Mouse (Mus musculus) testis, adult 2 months (tissue): ENCODE measurements around the gene Pim3. TPM values are rescaled to one million over a fixed set of nuclear protein-coding genes. Genes with fewer than 3 reads are reported as not detected.

Source experiments
- H3K27ac ChIP-seq: fragments of 200-500 bp; 2 replicates; pipeline ENCODE4 v1.5.1; 2012; ENCODE audit warnings: low read depth, low read length; ENCODE audit not compliant: control insufficient read depth, insufficient read depth
- H3K27me3 ChIP-seq: fragments of 200-500 bp; 2 replicates; pipeline ENCODE4 v1.6.1; 2012; ENCODE audit warnings: mild to moderate bottlenecking, low read length, moderate library complexity; ENCODE audit not compliant: control insufficient read depth, insufficient read depth
- H3K36me3 ChIP-seq: fragments of 200-500 bp; 2 replicates; pipeline ENCODE4 v1.6.1; 2012; ENCODE audit warnings: mild to moderate bottlenecking, low read length; ENCODE audit not compliant: control insufficient read depth, insufficient read depth
- H3K4me1 ChIP-seq: fragments of 200-500 bp; 2 replicates; pipeline ENCODE4 v1.6.1; 2012; ENCODE audit warnings: low read length; ENCODE audit not compliant: control insufficient read depth, insufficient read depth
- H3K4me3 ChIP-seq: fragments of 200-500 bp; 2 replicates; pipeline ENCODE4 v1.5.1; 2012; ENCODE audit warnings: low read depth, mild to moderate bottlenecking, low read length, moderate library complexity, mixed read lengths; ENCODE audit not compliant: control insufficient read depth
- CTCF ChIP-seq: fragments of 200-500 bp; IDR thresholded peaks from 2 replicates; pipeline ENCODE4 v1.5.1; 2012; ENCODE audit warnings: low read depth, mild to moderate bottlenecking, inconsistent platforms, low read length, moderate library complexity; ENCODE audit not compliant: control insufficient read depth, insufficient read depth, insufficient replicate concordance
- POLR2A ChIP-seq: fragments of 200-500 bp; IDR thresholded peaks from 2 replicates; pipeline ENCODE4 v1.6.1; 2012; ENCODE audit warnings: low read depth, mild to moderate bottlenecking, inconsistent platforms, low read length, moderate library complexity; ENCODE audit not compliant: control insufficient read depth
- polyA plus RNA-seq: library from polyadenylated mRNA; depleted of rRNA; stranded (reverse); fragments of >200 nt; gene quantifications from 2 replicates; pipeline ENCODE4 v1.2.3, GENCODE M21; 2012

The Pim3 gene
- polyA plus RNA-seq, 1 experiment = 13.2 TPM

DNA sequence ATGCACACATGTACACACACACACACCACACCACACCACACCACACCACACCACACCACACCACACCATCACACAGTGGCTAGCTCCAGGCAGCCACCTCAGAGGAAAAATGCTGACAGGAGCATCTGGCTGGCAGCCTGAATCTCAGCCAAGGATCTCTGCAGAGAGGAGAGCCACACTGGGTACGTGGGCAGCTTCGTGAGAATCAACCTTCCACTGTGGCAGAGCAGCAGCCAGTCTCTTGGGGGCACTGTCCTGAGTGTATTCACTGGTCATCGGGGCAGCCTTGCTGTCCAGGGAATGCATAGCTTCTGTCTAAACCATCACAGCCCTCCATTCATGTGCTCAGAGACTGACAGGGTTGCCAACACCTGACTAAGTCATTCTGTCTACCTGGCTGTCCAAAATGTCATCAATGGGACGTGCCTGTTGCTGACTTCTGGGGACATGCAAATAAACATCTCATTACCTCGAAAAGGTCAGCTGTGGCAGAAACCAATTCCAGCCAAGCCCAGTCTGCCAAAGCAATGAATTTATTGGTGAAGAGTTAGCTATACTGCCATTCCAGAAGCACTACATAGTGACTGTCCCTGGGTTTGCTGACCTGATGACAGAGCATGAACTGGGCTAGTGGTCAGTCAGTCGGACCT, 32.1 kb upstream of the Pim3 start:
- no peaks in the 10 kb centered on the region for H3K27me3 ChIP-seq
- no peak overlapping the region for H3K4me3 ChIP-seq
- H3K36me3 ChIP-seq = no peaks in the 10 kb centered on the region
- H3K4me1 ChIP-seq = no peaks in the 10 kb centered on the region
- H3K27ac ChIP-seq = no peak overlapping the region
- TF ChIP-seq CTCF (no peak), POLR2A (no peak)

DNA sequence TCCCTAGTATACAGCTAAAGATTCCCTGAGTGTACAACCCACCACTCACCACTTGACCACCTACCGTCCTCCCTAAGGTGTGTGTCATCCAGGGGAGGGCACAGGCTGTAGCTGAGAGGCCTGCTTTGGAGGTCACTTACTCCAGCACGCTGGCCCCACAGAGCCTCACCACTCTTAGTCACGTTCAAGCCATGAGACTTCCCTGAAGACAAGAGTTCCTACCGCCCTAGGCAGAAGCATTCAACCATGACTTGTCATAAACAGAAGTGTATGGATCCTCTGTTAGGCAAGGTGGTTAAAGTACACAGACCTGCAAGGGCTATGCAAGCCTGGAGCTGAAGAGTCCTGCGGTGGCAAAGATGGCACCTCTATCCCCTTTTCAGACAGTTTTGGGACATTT, 31.3 kb upstream of the Pim3 start:
- no peaks in the 10 kb centered on the region for H3K36me3 ChIP-seq
- H3K27ac ChIP-seq = no peak overlapping the region
- no peaks in the 10 kb centered on the region for H3K4me1 ChIP-seq
- no peaks in the 10 kb centered on the region for H3K27me3 ChIP-seq
- TF ChIP-seq POLR2A (no peak), CTCF (no peak)
- H3K4me3 ChIP-seq = no peak overlapping the region

DNA sequence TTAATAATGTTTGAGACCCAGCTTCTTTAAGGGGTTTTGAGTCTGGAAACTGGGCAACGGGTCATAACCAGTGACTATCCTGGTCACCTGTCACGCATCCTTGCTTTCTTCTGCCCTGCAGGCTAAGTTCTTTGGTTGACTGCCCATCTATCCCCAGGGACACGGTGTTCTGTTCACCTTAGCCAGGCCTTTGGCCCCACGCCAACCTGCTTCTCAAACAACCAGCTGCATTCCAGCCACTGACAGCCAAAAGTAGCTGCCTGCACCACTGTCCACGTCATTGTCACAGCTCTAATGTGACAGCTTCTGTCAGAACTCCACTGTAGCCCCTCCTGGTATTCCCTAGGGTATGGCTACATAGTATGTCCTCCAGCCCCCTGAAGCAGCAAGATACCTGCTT, 30.5 kb upstream of the Pim3 start:
- H3K27me3 ChIP-seq = no peaks in the 10 kb centered on the region
- TF ChIP-seq CTCF (no peak), POLR2A (no peak)
- no peak overlapping the region for H3K4me3 ChIP-seq
- H3K27ac ChIP-seq = no peak overlapping the region
- no peaks in the 10 kb centered on the region for H3K4me1 ChIP-seq
- no peaks in the 10 kb centered on the region for H3K36me3 ChIP-seq

DNA sequence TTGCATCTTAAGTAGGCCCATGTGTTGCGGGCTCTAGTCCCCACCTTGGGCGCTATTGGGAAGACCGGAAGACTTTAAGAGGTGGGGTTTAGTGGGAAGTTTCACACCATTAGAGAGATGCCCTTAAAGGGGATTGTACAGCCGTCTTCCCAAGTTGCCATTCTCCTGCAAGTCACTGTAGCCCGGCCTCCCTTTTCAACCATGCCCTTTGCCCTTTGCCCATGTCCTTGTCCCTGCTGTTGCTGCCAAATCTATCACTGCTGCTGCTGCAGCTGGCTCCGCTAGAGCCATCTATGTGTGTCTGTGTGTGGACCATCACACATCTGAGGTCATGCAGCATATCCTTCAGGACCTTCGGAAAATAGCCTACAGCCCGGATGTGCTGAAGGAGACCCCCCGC, 29.4 kb upstream of the Pim3 start:
- no peak overlapping the region for H3K27ac ChIP-seq
- TF ChIP-seq CTCF (no peak), POLR2A (no peak)
- peaks cover 4% of the 10 kb centered on the region for H3K4me1 ChIP-seq
- H3K4me3 ChIP-seq = no peak overlapping the region
- H3K27me3 ChIP-seq = no peaks in the 10 kb centered on the region
- no peaks in the 10 kb centered on the region for H3K36me3 ChIP-seq

DNA sequence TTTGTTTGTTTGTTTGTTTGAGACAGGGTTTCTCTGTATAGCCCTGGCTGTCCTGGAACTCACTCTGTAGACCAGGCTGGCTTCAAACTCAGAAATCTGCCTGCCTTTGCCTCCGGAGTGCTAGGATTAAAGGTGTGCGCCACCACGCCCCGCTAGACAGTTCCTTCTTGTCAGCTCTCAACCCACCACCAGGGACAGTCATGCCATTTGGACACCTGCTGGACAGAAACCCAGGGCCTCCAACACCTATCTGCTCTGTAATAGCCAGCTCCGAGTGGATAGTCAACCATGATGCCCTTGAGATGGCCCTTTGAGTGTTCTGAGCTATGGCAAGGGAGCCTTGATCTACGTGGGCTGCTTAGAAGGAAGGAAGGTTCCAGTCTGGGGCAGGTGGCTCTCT, 26.0 kb upstream of the Pim3 start:
- Histone ChIP-seq H3K4me1 (peaks cover 4% of the 10 kb centered on the region), H3K4me3 (no peak overlapping the region), H3K36me3 (no peaks in the 10 kb centered on the region), H3K27ac (no peak overlapping the region), H3K27me3 (no peaks in the 10 kb centered on the region)
- TF ChIP-seq CTCF (no peak), POLR2A (no peak)

DNA sequence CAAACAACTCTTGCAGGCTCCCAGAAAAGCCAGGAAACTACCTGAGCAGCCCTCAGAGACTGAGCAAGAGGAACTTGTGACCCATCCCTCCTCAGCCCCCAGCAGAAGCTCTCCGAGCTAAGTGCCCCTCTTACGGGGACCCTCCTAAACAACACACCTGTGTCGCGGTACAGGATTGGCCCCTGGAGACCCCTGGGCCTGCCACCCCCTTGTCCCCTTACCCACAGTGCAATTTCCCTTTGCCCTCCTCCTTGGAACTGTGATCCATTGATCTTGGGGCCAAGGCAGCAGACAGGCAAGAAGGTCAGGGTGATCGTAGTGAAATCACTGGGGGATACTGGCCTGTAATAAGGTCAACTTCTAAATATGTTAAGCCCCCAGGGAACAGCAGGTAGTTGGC, 25.4 kb upstream of the Pim3 start:
- Histone ChIP-seq H3K4me3 (no peak overlapping the region), H3K4me1 (peaks cover 4% of the 10 kb centered on the region), H3K27ac (no peak overlapping the region), H3K27me3 (no peaks in the 10 kb centered on the region), H3K36me3 (no peaks in the 10 kb centered on the region)
- TF ChIP-seq CTCF (no peak), POLR2A (no peak)

DNA sequence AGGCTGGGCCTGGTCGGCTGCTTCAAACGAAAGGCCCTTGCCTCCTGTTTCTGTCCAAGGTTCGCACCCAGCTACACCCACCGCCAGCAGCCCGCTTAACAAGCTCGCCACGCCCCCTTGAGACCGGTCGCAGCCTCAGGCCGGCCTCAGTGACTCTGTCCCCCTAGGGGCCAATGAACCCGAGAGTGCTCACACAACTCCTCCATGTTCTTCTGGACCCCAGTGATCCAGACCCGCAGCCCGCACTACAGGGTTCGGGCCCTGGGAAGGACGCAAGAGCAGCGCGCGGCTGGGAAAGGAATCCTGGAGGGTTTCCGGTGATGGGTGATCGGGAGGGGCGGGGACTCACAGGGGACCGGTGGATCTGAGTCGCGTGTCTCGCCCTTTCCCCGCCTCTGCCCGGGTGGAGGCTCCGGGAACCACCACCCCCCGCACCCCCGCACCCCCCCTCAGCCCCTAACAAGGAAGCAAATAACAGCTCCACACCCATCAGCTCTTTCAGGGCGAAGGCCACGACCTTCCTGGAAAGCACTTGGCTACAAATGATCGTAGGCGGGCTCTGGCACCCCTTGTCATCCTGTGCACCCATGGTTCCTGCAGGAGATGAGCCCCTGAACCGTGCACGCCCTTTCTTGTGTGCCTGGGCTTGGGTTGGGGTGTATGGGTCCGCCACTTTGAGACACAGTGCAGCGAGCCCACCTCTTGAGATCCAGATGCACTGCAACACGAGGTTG, 24.6 kb upstream of the Pim3 start:
- no peaks in the 10 kb centered on the region for H3K36me3 ChIP-seq
- TF ChIP-seq POLR2A (no peak), CTCF (no peak)
- peaks cover 4% of the 10 kb centered on the region for H3K4me1 ChIP-seq
- H3K27me3 ChIP-seq = no peaks in the 10 kb centered on the region
- H3K4me3 ChIP-seq = peak overlapping the region; percentile 25
- no peak overlapping the region for H3K27ac ChIP-seq
